Mouse (Mus musculus) thymus, postnatal 0 days (tissue): ENCODE results near the gene Mat2a. TPM values are rescaled to one million over a fixed set of nuclear protein-coding genes. Genes with fewer than 3 reads are reported as not detected.

Experiments used
- DNase-seq: peaks from one replicate; pipeline ENCODE4 v3.0.0-alpha.2; 2015; ENCODE audit warnings: low spot score
- polyA plus RNA-seq: library from polyadenylated mRNA; unstranded; fragments of >200 nt; fragmentation: Nextera tagmentation; extraction: Ambion mirVana; gene quantifications from 2 replicates; pipeline ENCODE4 v1.2.1, GENCODE M21; 2015

Gene Mat2a
- polyA plus RNA-seq, 1 experiment from 2014 or later, result 359 TPM

- no peak for DNase-seq
These were observed 23.2 kb downstream of the Mat2a start for GRCm38 (mm10) chr6:72415964-72416772.

DNA sequence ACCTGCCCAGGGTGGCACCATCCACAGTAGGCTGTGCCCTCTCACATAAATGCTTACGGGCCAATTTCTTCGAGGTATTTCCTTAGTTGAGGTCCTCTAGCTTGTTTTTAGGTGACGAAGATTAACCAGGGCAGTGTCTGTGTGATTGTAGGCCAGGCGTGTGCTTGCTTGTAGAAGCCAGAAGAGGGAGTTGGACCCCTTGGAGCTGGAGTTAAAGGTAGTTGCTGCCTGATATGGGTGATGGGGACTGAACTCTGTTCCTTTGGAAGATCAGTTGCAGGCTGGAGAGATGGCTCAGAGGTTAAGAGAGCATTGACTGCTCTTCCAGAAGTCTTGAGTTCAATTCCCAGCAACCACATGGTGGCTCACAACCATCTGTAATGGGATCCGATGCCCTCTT lies 24.2 kb downstream of the Mat2a start:
- DNase-seq, result no peak

DNA sequence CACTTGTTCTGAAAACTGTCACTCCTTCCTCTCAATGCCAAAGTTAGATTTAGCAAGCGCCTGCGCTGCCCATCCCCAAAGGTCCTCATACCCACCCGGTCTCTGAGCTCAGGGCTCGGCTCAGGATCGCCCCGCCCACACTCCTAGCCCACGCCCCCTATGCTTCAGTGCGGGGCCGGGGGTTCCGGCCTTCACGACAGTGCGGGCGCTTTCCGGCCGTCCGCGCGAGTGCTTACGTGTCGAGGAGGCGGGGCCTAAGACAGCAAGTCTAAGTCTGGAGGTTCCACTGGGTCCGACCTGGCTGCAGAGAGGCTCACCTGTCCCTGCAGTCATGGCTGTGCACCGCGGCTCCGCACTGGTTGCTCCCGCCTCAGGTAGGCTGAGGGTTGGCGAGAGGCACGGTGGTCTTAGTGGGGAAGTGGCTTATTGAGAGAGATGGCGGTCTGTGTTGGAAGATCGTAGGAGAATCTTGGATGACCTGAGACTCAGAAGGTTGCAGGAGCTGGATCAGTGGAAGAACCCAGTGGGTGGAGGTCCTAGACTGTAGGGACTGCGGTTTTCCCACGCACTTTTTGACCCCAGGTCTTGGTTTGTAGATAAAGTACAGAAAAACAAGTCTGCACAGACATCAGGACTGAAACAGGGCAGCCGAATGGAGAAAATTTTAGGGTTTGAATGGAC lies 25.1 kb downstream of the Mat2a start, which contains the start of gene Ggcx:
Gene Ggcx (plus strand): TSS at position 233 of the 681 bp plus-strand sequence.
- DNase-seq, result peak; percentile 97

- no peak for DNase-seq
These were observed 28.8 kb downstream of the Mat2a start for GRCm38 (mm10) chr6:72410518-72410917.

DNA sequence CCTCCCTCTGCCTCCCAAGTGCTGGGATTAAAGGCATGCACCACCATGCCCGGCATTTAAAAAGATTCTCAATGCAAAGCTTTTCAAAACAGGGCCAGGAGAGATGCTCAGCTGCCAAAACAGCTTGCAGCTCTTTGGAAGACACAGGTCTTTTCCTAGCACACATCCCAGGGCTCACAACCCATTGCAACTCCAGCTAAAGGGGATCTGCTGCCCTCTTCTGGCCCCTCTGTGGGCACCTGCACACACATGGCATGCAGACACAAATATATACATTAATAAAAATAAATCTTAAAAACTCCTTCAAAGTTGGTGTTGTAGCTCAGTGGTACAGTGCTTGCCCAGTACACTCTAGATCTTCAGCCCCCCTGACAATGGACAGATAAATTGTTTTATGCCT lies 29.4 kb downstream of the Mat2a start:
- DNase-seq, result no peak

DNA sequence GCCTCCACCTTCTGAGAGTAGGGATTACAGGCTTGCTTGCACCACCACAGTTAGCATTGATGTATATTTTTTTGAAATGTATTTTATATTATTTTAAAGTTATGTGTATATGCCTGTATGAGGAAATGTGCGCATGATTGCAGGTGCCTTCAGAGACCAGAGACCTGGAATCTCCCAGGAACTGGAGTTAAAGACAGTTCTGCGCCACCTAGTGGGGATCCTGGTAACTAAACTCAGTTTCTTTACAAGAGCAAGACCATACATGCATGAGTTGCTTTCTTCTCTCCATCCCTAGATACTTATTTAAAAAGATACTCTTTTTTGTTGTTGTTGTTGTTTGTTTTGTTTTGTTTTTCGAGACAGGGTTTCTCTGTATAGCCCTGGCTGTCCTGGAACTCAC lies 29.8 kb downstream of the Mat2a start:
- peak; percentile 66 for DNase-seq

- DNase-seq, result peak; percentile 91
These were observed 32.2 kb downstream of the Mat2a start for GRCm38 (mm10) chr6:72407119-72407518.

GRCm38 (mm10) chr6:72405356-72405755 lies 34.0 kb downstream of the Mat2a start:
- DNase-seq, result no peak

GRCm38 (mm10) chr6:72401875-72402274 lies 37.5 kb downstream of the Mat2a start:
- peak; percentile 73 for DNase-seq

DNA sequence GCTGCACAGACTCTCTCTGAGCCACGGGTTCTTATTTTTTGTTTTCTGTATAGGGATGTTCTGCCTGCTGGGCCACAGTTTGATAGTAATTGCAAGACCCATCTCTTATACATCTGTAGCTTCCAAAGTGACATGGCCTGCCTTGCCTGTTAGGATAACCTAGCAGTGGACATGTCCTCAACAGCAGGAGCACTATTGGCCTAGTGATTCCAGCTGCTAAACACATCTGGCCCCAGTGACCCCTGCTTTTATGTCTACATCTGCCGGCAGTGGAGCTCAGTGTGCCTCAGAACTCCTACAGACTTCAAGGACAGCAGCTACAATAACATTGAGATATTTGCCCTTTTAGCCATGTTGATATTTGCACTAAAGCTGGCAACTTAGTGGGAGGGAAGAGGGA lies 39.4 kb downstream of the Mat2a start:
- no peak for DNase-seq

DNA sequence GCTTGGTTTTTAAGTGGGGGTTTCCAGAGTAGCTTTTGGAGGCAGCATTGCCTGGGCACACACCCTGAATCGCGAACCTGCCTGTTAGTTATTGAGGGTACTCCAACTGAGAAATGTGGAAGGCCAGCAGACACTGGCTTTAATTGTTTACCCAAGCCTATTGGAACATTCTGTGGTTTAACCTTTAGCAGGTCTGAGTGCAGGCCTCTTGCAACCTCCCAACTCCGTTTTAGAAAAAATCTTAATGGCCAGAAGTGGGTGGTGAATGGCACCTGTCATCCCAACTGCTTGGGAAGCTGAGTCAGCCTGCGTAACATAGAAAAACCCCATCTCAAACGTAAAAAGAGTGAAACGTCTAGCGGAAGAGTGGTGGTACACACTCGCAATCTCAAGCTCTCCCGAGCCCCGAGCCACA lies 42.5 kb downstream of the Mat2a start:
- DNase-seq, result no peak

DNA sequence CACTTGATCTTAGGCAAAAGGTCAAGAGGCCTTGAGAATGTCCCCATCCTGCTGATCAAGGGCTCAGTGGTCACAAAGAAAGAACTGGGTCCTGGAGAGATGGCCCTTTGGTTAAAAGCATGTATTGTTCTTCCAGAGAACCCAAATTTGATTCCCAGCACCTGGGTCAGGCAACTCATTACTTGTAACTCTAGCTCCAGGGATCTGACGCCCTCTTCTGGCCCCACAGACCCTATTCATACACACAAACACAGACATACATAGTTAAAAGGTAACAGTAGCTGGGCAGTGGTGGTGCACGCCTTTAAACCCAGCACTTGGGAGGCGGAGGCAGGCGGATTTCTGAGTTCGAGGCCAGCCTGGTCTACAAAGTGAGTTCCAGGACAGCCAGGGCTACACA lies 47.0 kb downstream of the Mat2a start:
- DNase-seq, result no peak

GRCm38 (mm10) chr6:72390795-72391521 lies 48.4 kb downstream of the Mat2a start:
- DNase-seq, result no peak

DNA sequence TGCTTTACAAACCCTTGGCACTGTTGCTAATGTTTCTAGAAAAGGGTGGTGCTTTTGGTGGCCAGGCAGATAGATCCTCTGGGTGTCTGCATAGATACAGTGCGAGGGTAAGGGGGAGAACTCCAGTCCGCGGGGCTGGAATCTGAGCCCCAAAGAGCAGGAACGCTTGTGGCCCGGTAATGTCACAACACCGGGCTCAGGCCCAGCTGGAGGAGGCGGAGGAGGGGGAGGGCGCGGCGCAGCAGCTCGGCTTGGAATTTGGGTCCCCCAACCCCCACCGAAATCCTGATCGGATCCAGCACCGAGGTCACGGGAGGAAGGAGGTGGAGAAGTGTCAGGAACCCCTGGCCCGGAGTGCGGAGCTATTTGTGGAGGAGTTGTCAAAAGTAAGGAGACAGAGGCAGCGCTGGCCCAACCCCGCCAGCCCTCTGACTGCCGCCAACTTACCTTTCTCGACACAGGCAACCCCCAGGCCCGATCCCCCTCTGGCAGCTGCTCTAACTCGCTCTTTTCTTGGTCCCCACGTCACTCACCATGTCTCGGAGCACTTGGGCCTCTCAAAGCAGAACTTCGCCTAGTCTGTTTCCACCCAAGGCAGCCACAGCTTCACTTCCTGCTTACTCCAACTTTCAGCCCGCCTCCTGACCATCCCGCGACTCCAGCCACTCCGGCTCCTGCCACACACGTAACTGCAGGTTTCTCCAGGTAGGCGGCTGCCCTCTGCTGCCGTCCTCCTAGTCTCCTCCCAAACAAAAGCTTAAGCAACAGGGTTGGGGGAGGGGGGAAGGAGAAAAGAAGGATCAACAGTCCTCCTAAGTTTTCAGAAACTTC lies 49.2 kb downstream of the Mat2a start, which contains the start of gene Vamp8:
Gene Vamp8 (minus strand): TSS at position 763 of the 831 bp plus-strand sequence.
- DNase-seq, result peak; percentile 63

DNA sequence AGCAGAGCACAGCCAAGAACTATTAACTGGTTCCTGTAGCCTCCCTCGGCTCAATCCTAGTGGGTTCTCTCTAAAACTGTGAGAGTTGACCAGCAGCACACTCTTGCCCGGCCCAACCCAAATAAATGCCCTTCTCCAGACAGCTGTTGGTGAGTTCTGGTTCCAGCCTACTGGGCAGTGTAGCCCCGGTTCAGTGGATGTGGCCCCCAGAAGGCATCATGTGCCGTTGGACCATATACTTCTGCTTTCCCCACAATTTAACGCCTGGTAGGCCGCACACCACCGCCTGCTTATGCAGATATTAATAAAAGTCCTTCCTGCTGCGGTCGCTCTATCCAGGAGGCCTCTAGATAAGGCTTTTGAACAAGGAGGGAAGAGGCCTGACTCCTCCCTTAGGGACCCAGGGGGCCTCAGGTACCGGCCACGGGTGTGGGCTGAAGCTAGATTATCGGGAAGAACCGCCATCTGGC lies 49.9 kb downstream of the Mat2a start:
- peak; percentile 39 for DNase-seq

GRCm38 (mm10) chr6:72388791-72389329 lies 50.5 kb downstream of the Mat2a start:
- DNase-seq, result no peak

GRCm38 (mm10) chr6:72388266-72388665 lies 51.1 kb downstream of the Mat2a start:
- DNase-seq, result no peak

DNA sequence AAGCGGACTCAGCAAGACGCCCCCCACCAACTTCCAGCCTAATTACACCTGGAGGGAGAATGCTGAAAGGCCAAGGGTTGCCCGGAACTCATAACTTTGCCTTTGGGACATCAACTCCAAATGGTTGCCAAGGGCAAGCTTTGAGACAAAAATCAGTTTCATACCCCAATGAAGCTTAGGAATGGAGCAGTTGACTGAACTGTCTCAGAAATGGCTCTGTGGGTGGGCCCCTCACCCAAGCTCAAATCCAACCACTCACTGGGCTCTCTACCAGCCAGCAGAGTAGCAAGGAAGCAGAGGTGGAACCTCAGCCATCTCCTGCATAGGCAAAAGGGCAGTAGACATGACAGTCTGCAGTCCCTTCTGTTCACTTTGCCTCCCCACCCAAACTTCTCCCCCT lies 51.5 kb downstream of the Mat2a start:
- no peak for DNase-seq

DNA sequence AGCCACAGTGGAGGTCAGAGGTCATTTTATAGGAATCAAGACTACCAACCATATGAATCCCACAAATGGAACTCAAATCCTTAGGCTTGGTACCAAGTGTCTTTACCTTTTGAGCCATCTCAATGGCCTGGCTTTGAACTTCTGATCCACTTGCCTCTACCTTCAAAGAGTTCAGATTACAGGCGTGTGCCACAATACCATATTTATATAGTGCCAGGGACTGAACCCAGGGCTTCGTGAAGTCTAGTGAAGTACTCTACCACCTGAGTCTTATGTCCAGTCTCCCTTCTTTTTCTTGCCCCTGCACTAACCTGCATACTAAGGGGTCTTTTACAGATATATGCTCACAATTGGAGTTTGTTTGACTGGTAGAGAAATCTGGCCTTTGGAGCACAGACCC lies 52.8 kb downstream of the Mat2a start:
- DNase-seq, result no peak

- no peak for DNase-seq
These were observed 54.1 kb downstream of the Mat2a start for GRCm38 (mm10) chr6:72385258-72385657.

DNA sequence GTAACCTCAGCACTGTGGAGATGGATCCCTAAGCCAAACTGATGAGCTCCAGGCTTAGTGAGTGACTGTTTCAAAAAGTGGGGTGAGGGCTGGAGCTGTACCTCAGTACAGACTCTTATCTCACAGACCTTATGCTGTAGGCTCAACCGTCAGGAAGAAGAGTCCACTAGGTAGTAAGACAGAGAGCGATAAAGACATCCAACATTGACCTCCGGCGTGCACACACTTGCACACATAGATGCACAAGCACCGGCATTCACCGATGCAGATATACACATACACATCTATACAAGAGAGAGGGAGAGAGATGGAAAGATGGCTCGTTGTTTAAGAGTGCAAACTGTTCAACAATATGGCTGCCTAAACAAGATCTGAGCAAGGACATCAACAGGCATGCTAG lies 55.4 kb downstream of the Mat2a start:
- no peak for DNase-seq
